Mouse (Mus musculus) kidney, adult 2 months (tissue): ENCODE results near the gene Spast.

Experiments
- CTCF ChIP-seq: fragments of 200-500 bp; conservative IDR thresholded peaks from 2 replicates; pipeline ENCODE4 v1.5.1; 2011; ENCODE audit warnings: low read depth, mild to moderate bottlenecking, control low read depth, low read length, moderate library complexity, mixed read lengths; ENCODE audit not compliant: insufficient read depth, insufficient read length
- POLR2A ChIP-seq: fragments of 200-500 bp; IDR thresholded peaks from one replicate; pipeline ENCODE4 v1.6.1; 2011; ENCODE audit warnings: low read depth, low read length, control low read depth

- TF ChIP-seq CTCF, result no peak
- no peak for TF ChIP-seq POLR2A
These were observed 44.3 kb upstream of the Spast start for GRCm38 (mm10) chr17:74294426-74295025.
